Mouse (Mus musculus) erythroblast, embryonic 14.5 days (primary cell): ENCODE measurements around the gene Rbm7. TPM values are rescaled to one million over a fixed set of nuclear protein-coding genes. Genes with fewer than 3 reads are reported as not detected.

Experiments
- H3K27me3 ChIP-seq: 2 replicates; pipeline ENCODE4 v1.6.1; 2012; ENCODE audit warnings: inconsistent platforms; ENCODE audit not compliant: control insufficient read depth
- H3K36me3 ChIP-seq: 2 replicates; pipeline ENCODE4 v1.6.1; 2012; ENCODE audit warnings: mild to moderate bottlenecking, inconsistent platforms; ENCODE audit not compliant: control insufficient read depth
- H3K4me1 ChIP-seq: 2 replicates; pipeline ENCODE4 v1.6.1; 2012; ENCODE audit warnings: inconsistent platforms; ENCODE audit not compliant: control insufficient read depth
- H3K4me3 ChIP-seq: replicated peaks from 2 replicates; pipeline ENCODE3; 2012; ENCODE audit warnings: moderate library complexity, mild to moderate bottlenecking, inconsistent platforms
- H3K9me3 ChIP-seq: 2 replicates; pipeline ENCODE4 v1.6.1; 2012; ENCODE audit warnings: low read length, inconsistent platforms, mixed read lengths; ENCODE audit not compliant: control insufficient read depth
- GATA1 ChIP-seq: IDR thresholded peaks from 2 replicates; pipeline ENCODE4 v1.6.1; 2012; ENCODE audit warnings: low read length, inconsistent platforms, mixed read lengths
- TAL1 ChIP-seq: IDR thresholded peaks from 3 replicates; pipeline ENCODE4 v1.6.1; 2012; ENCODE audit warnings: low read length, inconsistent platforms, mixed read lengths
- polyA plus RNA-seq: library from polyadenylated mRNA; stranded (reverse); fragments of >175 nt; gene quantifications from 2 replicates; pipeline ENCODE4 v1.2.3, GENCODE M21; 2012

The Rbm7 gene
- polyA plus RNA-seq, 1 experiment, result 1.6 TPM

DNA sequence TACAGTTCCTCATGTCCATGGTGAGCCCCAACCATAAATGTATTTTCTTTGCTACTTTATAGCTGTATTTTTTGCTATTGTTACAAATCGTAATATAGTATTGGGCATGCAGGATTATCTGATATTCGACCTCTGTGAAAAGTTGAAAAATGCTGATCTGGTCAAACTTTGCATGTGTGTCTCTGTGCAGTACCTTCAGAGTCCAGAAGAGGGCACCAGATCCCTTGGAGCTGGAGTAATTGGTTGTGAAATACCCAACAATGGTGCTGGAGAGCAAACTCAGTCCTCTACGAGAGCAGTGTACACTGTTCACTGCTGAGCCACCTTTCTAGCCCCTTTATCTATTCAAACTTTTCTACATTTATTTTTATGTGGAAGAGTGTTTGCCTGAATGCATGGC is 28.3 kb downstream of the Rbm7 start:
- no peaks in the 10 kb centered on the region for H3K4me1 ChIP-seq
- no peaks in the 10 kb centered on the region for H3K27me3 ChIP-seq
- peaks cover 5% of the 10 kb centered on the region for H3K9me3 ChIP-seq
- no peak for TF ChIP-seq TAL1
- TF ChIP-seq GATA1, result no peak
- H3K4me3 ChIP-seq, result no peak overlapping the region
- peaks cover 69% of the 10 kb centered on the region for H3K36me3 ChIP-seq

- Histone ChIP-seq H3K36me3 (peaks cover 58% of the 10 kb centered on the region), H3K4me3 (no peak overlapping the region), H3K9me3 (peaks cover 5% of the 10 kb centered on the region), H3K4me1 (no peaks in the 10 kb centered on the region), H3K27me3 (no peaks in the 10 kb centered on the region)
- TF ChIP-seq GATA1 (no peak), TAL1 (no peak)
Measured at GRCm38 (mm10) chr9:48465671-48466070, 29.4 kb downstream of the Rbm7 start.

DNA sequence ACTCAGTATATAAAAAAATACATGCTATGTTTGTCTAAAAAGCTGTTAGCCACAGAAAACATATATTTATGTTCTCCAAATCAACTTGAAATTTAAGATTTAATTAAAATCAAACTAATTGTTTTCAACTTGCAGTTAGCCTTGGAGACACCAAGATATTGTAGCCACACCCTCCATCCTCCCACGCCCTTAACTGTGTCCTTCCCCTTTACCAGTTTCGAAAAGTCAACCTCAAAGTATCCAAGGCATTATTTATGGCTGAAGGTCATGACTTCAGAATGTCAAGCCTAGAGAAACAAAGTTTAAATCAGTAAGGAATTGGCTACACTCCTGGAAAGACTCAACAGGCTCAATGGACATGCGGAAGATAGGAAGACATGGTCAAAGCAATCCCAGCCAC is 33.6 kb downstream of the Rbm7 start:
- TF ChIP-seq TAL1 (no peak), GATA1 (no peak)
- no peak overlapping the region for H3K4me3 ChIP-seq
- H3K9me3 ChIP-seq, result peaks cover 5% of the 10 kb centered on the region
- no peaks in the 10 kb centered on the region for H3K27me3 ChIP-seq
- H3K4me1 ChIP-seq, result no peaks in the 10 kb centered on the region
- H3K36me3 ChIP-seq, result peaks cover 17% of the 10 kb centered on the region

DNA sequence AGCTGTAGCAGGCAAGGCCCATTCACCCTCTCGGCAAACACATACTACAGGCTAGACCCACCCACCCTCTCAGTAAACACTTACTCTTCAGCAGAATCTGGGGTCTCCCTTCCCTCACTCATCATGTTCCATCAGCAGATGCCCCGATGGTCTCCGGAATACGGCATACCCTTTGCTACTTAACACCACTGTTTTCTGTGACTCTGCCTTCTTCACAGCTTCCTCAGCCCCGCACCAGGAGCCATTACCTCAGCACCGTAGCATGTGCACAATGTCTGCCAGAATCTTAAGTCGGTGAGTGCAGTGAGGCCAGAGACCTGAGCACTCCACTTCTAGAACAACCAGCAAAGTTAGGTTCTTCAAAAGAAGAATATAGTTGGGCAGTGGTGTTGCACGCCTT is 34.4 kb downstream of the Rbm7 start:
- H3K4me3 ChIP-seq, result no peak overlapping the region
- H3K36me3 ChIP-seq, result peaks cover 9% of the 10 kb centered on the region
- no peak for TF ChIP-seq TAL1
- no peak for TF ChIP-seq GATA1
- peaks cover 5% of the 10 kb centered on the region for H3K9me3 ChIP-seq
- H3K27me3 ChIP-seq, result no peaks in the 10 kb centered on the region
- no peaks in the 10 kb centered on the region for H3K4me1 ChIP-seq

DNA sequence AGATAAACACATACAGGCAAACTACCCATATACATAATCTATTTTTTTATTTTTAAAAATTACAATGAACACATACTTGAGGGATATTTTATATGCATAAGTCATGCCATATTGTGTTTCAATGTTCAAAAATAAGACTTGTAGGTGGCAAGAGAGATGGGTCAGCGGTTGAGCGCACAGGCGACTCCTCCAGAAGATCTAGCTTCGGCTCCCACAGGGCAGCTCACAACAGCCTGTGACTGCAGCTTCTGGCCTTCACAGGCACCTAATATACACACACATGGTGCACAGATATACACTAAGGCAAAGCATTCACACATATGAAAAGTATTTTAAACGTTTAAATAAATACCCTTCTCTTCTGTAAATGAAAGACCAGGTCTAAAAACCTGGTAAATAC is 35.7 kb downstream of the Rbm7 start:
- Histone ChIP-seq H3K4me1 (no peaks in the 10 kb centered on the region), H3K36me3 (no peaks in the 10 kb centered on the region)

DNA sequence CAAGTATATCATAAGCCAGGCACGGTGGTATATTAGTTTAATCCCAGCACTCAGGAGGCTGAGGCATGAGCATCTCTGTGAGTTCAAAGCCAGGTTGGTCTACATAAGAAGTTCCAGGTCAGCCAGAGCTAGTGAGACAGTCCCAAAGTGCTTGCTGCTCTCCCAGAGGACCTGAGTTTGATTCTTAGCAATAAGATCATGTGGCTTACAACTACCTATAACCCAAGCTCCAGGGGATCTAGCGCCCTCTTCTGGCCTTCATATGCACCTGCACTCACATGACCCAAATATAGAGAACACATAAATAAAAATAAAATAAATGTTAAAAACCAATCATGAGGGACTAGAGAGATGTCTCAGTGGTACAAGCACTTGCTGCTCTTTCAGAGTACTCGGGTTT is 36.2 kb downstream of the Rbm7 start:
- Histone ChIP-seq H3K4me1 (no peaks in the 10 kb centered on the region), H3K27me3 (no peaks in the 10 kb centered on the region), H3K36me3 (no peaks in the 10 kb centered on the region), H3K9me3 (no peaks in the 10 kb centered on the region), H3K4me3 (no peak overlapping the region)
- no peak for TF ChIP-seq TAL1
- TF ChIP-seq GATA1, result no peak

More for the DNA sequence above, 35.7 kb downstream of the Rbm7 start:
- TF ChIP-seq TAL1 (no peak), GATA1 (no peak)
- no peak overlapping the region for H3K4me3 ChIP-seq
- H3K27me3 ChIP-seq, result no peaks in the 10 kb centered on the region
- no peaks in the 10 kb centered on the region for H3K9me3 ChIP-seq

DNA sequence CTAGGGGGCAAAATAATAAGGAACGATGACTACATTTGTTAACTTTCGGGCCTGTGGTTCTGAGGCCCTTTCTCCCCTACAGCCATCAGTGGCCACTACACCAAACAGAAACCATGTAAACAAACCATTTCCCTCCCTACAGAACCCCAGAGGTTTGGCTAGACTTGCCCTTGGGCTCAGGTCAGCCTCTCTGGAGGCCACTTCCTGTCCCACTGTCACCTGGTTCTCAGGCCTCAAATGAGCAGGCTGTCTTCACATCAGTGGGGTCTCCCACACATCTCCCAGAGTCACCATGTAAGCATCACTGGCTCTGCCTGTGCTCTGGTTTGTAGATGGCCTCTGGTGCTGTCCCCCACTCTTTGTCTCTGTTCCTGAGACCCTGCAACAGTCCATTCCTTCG is 39.1 kb downstream of the Rbm7 start:
- no peaks in the 10 kb centered on the region for H3K27me3 ChIP-seq
- H3K9me3 ChIP-seq, result no peaks in the 10 kb centered on the region
- no peaks in the 10 kb centered on the region for H3K4me1 ChIP-seq
- TF ChIP-seq GATA1 (no peak), TAL1 (no peak)
- H3K36me3 ChIP-seq, result no peaks in the 10 kb centered on the region
- no peak overlapping the region for H3K4me3 ChIP-seq

DNA sequence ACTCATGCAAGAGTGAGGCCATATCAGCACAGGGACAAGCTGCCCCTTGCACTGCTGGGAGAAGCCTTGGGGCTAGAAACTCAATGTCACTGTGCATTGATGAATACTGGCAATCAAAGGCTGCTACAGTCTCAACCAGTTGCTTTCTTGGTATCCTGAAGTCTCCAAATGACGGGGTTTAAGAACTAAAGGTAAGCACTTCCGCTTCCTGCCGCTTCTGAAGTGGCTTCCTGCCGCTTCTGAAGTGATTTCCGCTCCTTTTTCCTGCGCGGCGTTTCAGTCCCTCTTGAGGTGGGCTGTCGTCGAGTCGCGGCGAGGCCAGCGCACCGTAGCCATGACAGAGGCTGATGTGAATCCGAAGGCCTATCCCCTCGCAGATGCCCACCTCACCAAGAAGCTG is 45.0 kb downstream of the Rbm7 start:
- no peak for TF ChIP-seq GATA1
- peaks cover 2% of the 10 kb centered on the region; the same call in 1 of the 2 replicates for H3K4me1 ChIP-seq
- no peaks in the 10 kb centered on the region for H3K9me3 ChIP-seq
- no peaks in the 10 kb centered on the region for H3K27me3 ChIP-seq
- no peaks in the 10 kb centered on the region for H3K36me3 ChIP-seq
- H3K4me3 ChIP-seq, result no peak overlapping the region

GRCm38 (mm10) chr9:48447783-48448209 is 47.3 kb downstream of the Rbm7 start:
- no peaks in the 10 kb centered on the region for H3K36me3 ChIP-seq
- TF ChIP-seq TAL1 (no peak), GATA1 (no peak)

GRCm38 (mm10) chr9:48444821-48445220 is 50.3 kb downstream of the Rbm7 start:
- Histone ChIP-seq H3K4me1 (peaks cover 2% of the 10 kb centered on the region; the same call in 1 of the 2 replicates), H3K4me3 (no peak overlapping the region)
- no peak for TF ChIP-seq TAL1
- TF ChIP-seq GATA1, result no peak

More at GRCm38 (mm10) chr9:48447783-48448209, 47.3 kb downstream of the Rbm7 start:
- Histone ChIP-seq H3K4me1 (peaks cover 2% of the 10 kb centered on the region; the same call in 1 of the 2 replicates), H3K4me3 (no peak overlapping the region), H3K9me3 (no peaks in the 10 kb centered on the region), H3K27me3 (0 out of 2 replicates have a peak, but pooled peaks cover 1% of the 10 kb centered on the region)

More at GRCm38 (mm10) chr9:48444821-48445220, 50.3 kb downstream of the Rbm7 start:
- 0 out of 2 replicates have a peak, but pooled peaks cover 3% of the 10 kb centered on the region for H3K27me3 ChIP-seq
- H3K36me3 ChIP-seq, result no peaks in the 10 kb centered on the region
- H3K9me3 ChIP-seq, result no peaks in the 10 kb centered on the region
